Mouse (Mus musculus) CD4-positive helper T cell, adult 2 months (primary cell): ENCODE measurements at regions not wholly inside any gene's neighbourhood (a gene's known extent, or its start where the extent isn't known, plus 50 kb on each side); places are given as distances from the start of the nearest gene placed in this dataset.

Source experiments
- DNase-seq: peaks from one replicate; pipeline ENCODE4 v3.0.0-alpha.2; 2012; ENCODE audit warnings: low read depth, missing footprints, low spot score

GRCm38 (mm10) chr6:100046186-100046990, 240.9 kb downstream of the Rybp start:
- DNase-seq: no peak

GRCm38 (mm10) chr6:100045109-100045508, 242.2 kb downstream of the Rybp start:
- DNase-seq: no peak

GRCm38 (mm10) chr6:100041161-100041560, 246.1 kb downstream of the Rybp start:
- no peak for DNase-seq

GRCm38 (mm10) chr6:100040459-100040984, 246.8 kb downstream of the Rybp start:
- DNase-seq: no peak

GRCm38 (mm10) chr6:100032701-100033100, 254.6 kb downstream of the Rybp start:
- DNase-seq: no peak

GRCm38 (mm10) chr6:100030522-100030921, 256.8 kb downstream of the Rybp start:
- no peak for DNase-seq

- DNase-seq: no peak
Observed at GRCm38 (mm10) chr6:100030010-100030409, 257.3 kb downstream of the Rybp start.

GRCm38 (mm10) chr6:100027524-100027923, 259.8 kb downstream of the Rybp start:
- DNase-seq: no peak

GRCm38 (mm10) chr6:100025531-100025951, 261.7 kb downstream of the Rybp start:
- no peak for DNase-seq

- no peak for DNase-seq
Observed at GRCm38 (mm10) chr6:100023434-100024095, 263.7 kb downstream of the Rybp start.

- DNase-seq: no peak
Observed at GRCm38 (mm10) chr6:100019016-100019415, 268.3 kb downstream of the Rybp start.

GRCm38 (mm10) chr6:100013949-100014348, 273.3 kb downstream of the Rybp start:
- no peak for DNase-seq

- DNase-seq: peak; percentile 29
Observed at GRCm38 (mm10) chr6:100011520-100012062, 275.7 kb downstream of the Rybp start.

GRCm38 (mm10) chr6:100010954-100011481, 276.3 kb downstream of the Rybp start:
- DNase-seq: no peak

GRCm38 (mm10) chr6:99999711-100000365, 273.6 kb upstream of the Prok2 start:
- no peak for DNase-seq

- DNase-seq: no peak
Observed at GRCm38 (mm10) chr6:99995970-99996956, 270.1 kb upstream of the Prok2 start.

- DNase-seq: no peak
Observed at GRCm38 (mm10) chr6:99994026-99994425, 267.8 kb upstream of the Prok2 start.

GRCm38 (mm10) chr6:99991079-99991478, 264.9 kb upstream of the Prok2 start:
- no peak for DNase-seq

- no peak for DNase-seq
Observed at GRCm38 (mm10) chr6:99990604-99991003, 264.4 kb upstream of the Prok2 start.

GRCm38 (mm10) chr6:99986449-99986848, 260.3 kb upstream of the Prok2 start:
- no peak for DNase-seq
